Mouse (Mus musculus): ENCODE measurements at regions not wholly inside any gene's neighbourhood (a gene's known extent, or its start where the extent isn't known, plus 50 kb on each side); places are given as distances from the start of the nearest gene placed in this dataset.

DNA sequence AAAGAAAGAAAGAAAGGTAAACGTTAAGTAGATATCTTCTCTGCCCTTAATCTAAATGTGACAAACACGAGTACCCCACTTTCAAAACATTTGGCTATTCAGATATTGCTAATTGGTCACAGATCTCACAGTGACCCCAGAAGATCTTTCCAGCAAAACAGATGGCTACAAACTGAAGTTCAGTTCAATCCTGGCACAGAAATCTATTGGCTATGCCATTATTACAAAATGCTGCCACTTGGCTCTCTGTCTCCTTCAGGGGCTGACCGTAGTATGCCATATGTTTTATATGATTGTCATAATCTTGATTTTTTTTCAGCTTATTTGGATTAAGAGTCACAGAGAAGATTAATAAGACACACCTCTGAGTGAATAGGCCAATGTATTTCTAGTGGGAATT, 873.2 kb downstream of the Slc22a22 start:
- DNase-seq (ENCODE audit: low read depth, low spot score), result no peak

DNA sequence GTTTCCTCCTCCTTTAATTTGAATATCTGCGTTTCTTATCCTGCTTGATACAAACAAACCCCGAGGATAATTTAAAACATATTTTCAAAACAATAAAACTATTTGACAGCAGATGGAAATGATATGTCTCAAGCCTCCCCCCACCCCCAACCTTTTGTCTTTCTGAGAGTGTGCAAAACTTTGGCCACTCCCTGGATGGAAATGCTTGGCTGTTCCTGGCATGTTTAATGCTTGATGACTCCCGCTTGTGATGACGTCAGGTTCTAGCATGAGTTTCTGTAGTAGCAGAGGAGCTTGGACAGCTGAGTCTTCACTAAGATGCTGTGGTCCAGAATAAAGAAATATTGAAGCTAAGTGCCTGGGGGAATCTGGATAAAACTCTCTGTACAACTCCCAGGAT, 884.8 kb downstream of the Slc22a22 start:
- no peak for DNase-seq (ENCODE audit: low read depth, low spot score)

DNA sequence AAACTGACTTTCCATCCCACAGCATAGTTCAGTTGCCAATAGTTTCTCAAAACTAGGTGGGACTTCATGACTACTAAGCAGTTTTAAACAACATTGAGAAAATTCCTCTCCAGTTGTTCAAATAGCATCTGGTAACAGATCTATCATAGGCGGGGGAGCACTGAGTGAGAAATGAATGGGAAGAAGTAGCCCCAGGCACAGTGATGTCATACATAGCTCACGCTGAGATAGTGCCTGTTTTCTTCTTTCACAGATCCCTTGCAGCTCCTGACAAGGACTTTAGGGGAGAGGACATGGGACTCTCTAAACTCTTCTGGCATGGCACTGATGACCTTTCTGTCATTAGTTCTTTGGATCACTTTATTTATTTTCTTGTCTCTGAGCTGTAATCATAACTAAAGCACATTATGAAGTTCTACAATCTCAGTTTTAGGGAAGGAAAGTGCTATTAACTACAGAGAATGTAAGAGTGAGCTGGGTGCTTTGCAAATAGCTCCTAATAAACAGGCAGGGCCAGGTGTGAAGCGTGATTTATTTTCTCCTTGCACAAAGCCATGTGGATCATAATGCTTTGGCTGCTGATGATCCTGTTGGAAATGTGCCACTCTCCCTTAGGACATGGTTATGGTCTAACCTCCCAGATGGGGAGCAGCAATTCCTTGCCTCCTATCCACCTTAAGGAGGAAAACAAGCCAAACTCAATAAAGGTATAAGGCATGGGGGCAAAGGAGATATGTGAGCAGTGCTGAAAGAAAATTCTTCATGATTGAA, 896.5 kb downstream of the Slc22a22 start:
- no peak for DNase-seq (ENCODE audit: low read depth, low spot score)

DNA sequence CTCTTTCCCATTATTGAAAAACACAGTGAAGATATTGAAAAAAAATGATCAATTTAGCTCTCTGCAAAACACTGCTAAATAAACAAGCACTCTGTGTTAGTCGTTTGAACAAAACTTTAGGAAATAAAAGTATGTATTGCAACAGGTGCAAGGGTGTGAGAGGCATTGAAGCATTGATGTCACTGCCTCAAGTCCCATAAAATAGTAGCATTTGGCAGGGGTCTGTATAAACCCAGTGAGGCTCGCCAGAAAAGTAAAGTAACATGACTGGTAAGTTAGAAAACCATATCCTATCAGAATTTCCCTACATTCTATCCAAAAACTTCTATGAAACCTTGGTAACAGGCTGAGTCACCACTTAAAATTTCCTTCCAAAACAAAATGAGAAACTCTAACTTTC, 914.2 kb downstream of the Slc22a22 start:
- no peak for DNase-seq (ENCODE audit: low read depth, low spot score)

DNA sequence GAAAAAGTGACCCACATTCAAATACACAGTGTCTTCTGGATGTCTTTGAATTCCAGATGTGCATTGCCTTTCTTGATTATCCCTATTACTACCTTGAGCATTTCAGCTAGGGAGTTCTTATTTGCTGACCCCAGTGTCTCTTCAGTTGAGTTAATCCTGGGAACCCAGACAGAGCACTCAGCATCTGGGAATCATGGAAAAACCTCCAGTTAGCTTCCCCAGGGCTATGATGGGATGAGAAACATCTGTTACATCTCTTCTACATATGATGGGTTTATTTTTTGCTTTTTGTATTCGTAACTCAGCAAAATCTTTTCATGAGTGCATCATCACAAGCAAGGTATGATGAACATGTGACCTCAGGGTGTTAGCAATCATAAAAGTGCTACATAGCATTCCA, 914.6 kb downstream of the Slc22a22 start:
- no peak for DNase-seq (ENCODE audit: low read depth, low spot score)

DNA sequence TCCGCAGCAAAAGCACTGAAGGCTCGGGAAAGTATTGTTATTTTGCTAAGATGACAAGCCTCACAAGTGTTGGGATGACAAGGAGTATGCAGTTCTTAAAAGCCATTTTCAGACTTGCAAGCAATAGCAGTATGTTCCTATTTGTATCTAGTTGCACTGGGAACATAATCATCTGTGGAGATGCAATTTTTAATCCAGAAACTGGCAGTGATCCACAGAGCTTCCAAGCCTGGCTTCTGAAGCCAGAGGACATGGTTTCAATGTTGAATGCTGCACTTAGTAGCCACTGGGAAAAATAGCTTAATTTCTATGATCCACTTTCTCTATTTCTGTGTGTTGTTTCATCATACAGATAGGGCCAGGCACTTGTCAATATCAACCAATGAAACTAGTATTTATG, 915.3 kb downstream of the Slc22a22 start:
- no peak for DNase-seq (ENCODE audit: low read depth, low spot score)

DNA sequence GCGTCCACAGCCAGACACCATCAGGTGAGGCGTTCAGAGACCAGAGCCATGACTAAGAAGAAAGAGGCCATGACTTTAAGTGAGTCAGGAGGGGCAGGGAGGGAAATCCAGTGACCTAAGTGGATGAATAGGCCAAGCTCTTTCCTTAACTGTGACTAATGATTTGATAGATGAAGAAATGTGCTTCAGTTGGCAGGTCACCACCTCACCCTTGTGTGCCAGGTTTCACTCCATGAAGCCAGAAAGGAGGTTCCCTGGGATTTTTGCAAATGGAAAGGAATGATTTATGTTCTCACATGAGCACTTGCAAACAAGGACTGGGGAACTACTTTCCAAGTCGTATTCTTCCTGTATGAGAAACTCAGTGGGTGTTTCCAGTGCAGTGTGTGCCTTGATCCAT, 923.0 kb downstream of the Slc22a22 start:
- DNase-seq (ENCODE audit: low read depth, low spot score), result no peak

DNA sequence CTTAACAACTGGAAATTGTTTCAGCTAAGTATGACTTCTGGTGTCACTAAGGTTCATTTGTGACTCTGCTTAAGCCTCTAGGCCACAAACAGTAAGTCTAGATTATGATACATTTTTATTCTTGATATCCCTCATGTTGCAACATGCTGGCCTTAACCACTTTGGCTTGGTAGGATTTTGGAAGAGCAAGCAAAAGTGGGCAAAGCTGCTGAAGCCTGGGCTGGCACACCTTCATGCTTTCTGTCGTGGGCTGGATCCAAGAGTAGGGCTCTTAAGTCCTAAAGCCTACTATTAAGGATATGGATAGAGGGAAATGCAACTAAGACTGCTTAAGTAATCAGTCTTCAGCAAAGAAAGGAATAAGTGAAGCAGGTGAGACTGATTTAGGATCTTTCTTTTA, 923.6 kb downstream of the Slc22a22 start:
- no peak for DNase-seq (ENCODE audit: low read depth, low spot score)

DNA sequence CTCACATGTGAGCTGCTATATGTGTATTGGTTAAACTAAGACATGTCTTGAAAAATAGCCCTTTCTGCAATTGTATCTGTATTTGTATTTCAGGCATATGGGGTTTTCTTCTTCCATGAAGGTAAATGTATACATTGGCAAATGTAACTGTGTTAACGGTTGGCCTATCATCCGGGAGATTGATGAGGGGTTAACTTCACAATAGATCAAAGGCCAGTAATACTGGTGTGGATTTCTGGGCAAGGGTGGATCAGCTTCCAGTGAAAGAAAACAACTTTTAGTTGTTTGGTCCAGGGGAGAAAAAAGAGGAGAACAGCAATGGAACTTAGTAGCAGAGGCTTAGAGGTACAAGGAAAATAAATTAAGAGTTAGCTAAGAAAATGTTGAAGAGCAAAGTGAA, 945.9 kb downstream of the Slc22a22 start:
- no peak for DNase-seq (ENCODE audit: low read depth, low spot score)

DNA sequence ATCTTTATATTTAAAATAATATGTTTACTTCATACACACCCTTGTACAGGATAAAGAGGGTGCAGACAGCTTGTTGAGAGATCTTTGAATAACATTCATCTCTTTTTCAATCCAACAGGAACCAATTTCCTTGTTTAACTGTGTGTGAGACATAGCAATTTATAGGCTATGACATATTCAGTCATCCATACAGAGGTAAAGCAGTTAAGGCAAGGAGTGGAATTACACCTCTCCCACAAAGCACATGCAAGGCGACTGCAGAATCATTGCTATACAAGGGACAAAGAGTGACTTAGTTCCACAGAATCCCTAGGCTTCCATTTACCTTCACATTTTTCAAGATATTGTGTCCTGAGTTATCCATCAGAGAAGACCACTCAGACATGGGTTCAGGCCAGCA, 959.0 kb downstream of the Slc22a22 start:
- no peak for DNase-seq (ENCODE audit: low read depth, low spot score)

DNA sequence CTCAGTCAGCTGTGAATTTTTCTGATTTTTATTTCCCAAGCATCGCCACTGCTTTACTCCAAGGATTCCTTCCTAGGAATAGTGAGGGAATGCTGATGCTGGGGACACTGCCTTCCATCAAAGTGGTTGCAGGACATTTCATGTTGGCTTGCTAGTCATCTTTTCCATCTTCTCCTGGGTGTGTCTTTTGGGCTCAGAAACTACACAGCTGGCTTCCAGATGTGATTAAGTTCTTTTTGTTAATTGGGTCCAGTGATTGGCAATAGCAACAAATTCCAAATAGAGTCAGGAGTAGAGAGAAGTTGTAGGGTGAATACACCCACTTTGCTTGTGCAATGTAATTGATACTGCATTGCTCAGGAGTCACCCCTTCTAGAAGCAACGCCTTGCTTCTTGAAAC, 961.3 kb downstream of the Slc22a22 start:
- no peak for DNase-seq (ENCODE audit: low read depth, low spot score)

DNA sequence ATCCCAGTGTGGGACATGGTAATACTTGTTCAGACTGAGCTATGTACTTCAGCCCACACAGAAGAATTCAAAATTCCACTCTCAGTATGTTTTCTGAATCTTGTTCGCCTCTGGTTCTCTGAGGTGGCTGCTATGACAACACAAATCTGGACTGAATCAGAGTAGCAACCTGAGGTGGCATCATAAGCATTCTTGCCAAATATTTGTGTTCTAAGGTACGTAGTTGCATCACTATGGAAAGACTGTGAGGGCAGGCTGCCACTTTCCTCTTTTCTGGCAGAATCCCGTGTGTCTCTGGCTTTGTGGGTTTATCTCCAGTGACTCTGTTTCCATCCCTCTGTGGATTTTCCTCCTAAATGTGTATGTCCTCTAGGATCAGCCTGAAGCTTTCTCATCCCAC, 978.7 kb downstream of the Slc22a22 start:
- no peak for DNase-seq (ENCODE audit: low read depth, low spot score)

DNA sequence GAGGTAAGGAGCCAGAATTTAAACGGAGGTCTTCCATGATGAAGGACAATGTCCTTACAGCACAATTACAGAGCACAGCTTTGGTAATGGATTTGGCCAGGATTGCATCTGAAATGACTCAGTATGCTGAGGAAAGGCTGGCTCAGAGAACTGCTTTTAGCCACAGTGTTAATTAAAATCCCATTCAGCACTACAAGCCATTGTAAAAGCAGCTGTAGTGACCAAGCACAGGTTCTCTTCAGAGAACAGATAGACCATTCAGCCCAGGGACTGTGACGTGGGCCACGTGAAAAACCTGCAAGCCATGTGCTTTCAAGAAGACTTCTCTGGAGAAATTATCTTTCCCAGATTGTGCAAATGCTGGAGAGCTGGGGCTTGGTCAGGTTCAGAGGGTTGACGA, 979.7 kb downstream of the Slc22a22 start:
- no peak for DNase-seq (ENCODE audit: low read depth, low spot score)

DNA sequence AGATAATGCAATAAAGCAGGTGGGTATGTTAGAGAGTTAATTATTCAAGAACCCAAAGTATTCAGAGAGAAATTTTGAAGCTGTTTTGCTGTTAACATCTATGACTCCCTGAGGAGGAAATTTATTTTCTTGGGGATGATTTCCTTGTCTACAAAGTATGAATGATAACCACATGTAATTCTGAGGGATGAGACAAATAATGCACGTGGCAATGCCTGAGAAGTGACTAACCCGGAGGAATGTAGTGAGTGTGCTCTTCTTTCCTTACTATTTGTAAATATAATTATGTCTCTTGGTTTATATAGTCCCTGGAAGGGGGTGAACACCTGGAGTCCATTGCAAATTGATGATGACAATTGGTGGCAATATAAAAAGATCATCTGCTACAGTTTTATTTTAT, 981.1 kb downstream of the Slc22a22 start:
- no peak for DNase-seq (ENCODE audit: low read depth, low spot score)

DNA sequence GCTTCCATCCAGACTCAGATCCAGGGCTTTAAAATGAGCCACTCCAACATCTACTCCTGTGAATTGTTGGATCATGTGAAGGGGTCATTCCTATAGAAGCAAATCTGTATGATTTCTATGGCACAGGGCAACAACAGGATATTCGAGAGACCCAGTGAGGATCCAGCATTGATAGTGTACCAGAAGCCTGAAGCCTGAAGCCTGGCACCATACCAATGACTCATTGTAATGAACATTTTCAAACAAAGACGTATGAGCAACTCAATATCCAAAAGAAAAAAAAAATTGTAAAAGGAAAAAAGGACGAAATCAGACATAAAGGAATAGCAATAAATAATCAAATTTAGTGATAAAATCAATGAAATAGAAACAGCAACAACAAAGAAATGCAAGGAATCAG, 991.5 kb downstream of the Slc22a22 start:
- no peak for DNase-seq (ENCODE audit: low read depth, low spot score)

DNA sequence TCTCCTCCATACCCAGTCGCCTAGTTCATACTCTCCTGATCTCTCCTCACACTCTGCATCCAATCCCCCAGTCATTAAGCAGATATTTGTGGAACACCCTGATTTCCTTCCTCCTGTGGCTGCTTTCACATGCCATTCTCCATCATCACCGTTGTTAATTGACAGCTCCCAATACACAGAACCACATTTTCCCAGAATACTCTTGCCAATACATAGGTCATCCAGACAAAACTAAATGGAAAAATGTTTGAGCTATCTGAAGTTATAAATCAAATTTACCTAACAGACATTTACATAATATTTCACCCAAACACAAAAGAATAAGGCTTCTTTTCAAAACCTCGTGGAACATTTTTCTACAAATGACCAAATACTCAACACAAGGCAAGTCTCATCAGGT, 992.7 kb downstream of the Slc22a22 start:
- no peak for DNase-seq (ENCODE audit: low read depth, low spot score)

DNA sequence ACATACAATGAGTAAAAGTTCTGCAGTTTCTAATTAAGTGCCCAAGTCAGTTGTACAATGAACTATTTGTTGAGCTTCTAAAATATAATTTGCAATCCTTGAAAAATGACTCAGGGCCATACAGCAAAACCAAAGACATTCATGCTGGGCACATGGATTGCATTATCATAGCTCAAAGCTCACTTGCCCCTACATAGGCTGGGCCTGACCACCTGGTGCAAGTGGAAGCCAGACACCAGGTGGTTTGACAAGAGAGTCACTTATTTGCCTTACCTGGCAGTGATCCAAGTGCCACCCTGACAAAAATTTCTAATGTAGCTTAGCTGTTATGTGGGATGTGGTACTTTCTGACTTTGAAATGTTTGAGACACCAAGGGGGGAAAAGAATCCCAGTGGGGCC, 997.7 kb downstream of the Slc22a22 start:
- no peak for DNase-seq (ENCODE audit: low read depth, low spot score)

DNA sequence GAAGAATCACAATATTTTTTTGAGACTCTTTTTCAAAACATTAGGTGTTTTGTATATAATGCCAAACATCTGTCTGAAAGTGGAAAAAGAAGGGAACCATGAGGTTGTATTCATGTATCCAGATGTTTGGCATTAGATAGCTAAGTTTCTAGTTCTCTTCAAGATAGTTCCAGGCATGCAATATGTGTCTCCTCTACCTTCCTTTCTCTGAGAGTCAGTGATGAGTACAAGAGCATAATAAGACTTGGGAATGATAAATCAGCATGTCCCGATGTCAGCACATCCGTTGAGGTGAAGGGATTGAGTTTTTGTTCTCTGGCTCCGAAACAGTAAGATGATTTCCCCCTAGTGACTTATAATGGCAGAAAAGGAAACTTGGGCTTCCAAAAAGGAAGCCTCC, 998.4 kb downstream of the Slc22a22 start:
- DNase-seq (ENCODE audit: low read depth, low spot score), result no peak

DNA sequence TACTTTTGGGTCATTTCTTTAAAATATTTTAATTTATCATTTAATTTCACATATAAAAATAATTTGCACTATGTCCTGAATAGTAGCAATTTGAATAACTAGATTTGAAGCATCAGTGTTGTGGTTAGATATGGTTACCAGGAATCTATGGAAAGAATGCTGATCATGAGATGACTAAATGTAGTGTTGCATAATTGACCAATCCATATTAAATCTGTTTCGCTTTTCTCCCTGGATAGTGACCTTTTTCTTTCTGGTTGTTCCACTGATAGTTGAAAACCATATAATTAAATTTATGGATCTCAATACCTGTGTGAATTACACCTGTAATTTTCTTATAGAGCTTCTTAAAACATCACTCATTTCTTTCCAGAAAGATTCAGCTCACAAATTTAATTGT, 1003.7 kb downstream of the Slc22a22 start:
- no peak for DNase-seq (ENCODE audit: low read depth, low spot score)

DNA sequence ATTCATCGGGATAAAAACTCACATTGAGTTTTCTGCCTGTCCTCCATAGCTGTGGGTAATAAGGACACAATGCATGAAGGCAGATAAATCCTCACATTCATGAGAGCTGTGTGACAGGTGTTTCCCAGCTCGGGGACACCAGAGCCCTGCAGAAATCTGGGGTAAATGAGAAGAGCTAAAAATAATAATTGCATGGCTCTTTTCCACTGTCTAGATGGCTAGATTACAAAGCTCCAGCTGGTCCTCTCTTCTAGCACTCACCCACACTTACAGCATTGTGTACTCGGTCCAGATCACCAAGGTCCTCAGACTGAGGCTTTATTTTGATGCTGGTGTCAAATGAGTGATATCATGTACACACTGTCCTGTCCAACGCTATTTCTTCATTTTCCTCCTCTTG, 1025.5 kb downstream of the Slc22a22 start:
- DNase-seq (ENCODE audit: low read depth, low spot score), result no peak

DNA sequence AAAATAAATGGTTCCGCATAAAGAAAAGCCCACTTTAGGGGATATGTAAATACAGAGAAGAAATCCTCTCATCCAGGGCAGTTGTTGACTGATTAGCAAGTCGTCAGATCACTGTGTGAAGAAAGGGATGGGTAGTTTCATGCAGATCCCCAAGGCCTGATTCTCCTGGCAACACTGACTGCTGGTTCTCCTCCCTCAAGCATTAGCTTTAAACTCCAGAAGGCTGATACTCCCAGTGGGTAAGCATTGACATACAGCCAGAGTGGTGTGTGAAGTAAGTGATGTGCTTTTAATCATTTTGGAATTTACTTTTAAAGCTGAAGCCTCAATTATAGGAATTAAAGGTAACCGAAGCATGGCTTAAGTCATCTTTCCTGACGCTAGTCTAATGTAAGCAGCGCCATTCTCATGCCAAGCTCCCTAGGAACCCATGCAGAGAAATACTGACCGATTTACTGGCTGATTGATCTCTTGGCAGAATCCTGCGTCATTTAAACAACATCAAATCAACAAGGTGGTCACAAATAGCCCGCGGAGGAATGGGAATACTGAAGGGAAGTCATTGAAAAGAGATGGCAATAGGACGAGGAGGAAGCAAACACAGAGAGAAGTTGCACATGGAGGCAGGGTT, 1029.3 kb downstream of the Slc22a22 start:
- no peak for DNase-seq (ENCODE audit: low read depth, low spot score)

DNA sequence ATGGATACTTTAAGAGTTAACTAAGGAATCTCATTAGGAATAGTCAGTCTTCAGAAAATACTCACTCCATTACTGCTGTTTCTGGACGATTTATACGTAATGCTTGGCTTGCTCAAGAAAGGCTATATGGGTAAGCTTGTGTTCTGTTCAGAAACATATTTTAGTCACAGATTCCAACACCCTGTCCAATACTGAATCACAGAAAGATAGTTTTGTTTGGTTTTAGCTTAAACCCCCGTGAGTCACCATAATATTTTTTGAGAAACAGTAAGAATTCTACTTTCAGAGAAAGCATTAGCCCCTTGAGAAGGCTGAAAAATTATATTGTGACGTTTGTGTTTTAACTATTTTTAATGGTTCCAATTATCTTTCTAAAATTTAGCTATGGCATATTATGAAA, 1037.3 kb downstream of the Slc22a22 start:
- DNase-seq (ENCODE audit: low read depth, low spot score), result no peak

DNA sequence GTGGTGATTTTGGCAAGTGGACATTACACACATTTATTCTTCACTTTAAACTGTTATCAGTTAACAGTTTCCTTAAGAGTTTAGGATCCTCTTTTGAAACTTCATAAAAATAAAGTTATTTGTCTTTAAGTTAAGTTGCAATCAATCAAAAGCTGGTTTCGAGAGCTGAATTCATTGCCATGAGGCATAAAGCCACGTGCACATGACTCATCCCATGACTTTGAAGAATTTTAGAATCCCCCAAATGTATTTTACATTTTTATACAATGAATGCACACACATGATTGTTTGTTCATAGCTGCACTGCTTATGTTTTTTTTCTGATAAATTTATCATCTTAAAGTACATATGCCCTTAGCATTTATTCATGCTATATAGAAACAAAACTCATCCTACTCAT, 1039.1 kb downstream of the Slc22a22 start:
- DNase-seq (ENCODE audit: low read depth, low spot score), result no peak

DNA sequence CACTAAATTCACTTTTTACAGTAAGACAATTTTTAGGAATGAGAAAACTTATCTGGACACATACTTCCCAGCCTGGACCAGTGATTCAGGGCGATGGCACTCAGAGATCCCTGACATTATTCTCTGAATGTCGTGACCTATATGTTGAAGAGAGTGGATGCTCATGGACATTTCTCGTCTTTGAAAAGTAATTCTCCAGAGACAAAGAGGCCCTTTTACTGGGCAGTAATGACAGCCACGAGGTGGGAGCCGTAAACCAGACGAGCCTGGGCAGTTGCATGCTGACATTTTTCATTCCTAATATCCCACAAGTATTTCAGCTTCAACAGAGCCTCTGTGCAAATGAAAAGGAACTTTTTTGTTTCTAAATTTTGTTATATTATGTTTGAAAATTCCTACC, 1041.3 kb downstream of the Slc22a22 start:
- DNase-seq (ENCODE audit: low read depth, low spot score), result no peak

All from c-Kit-negative CD71-positive TER-119-positive erythroid progenitor cells, embryonic 14.5 days (primary cell).